In the genomic region with DNA sequence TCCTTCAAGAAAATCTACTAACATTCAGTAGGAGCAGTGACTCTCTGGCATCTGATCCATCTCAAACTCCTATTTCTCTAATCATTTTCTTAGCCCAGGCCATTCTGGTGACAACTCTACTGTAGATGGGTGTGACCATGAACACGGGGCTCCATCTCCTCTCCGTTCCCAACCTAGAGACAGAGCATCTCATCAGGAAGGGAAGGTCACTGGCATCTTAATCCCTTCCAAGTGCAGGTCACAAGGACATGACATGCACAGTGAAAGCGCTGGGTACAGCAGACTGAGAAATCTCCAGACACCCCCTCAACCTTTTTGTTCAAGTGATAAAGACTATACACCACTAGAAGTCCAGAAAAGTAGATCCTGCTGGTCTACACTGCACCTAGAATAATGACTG, we compare ENCODE assay signal across 22 mouse cellular contexts. TPM values are rescaled to one million over a fixed set of nuclear protein-coding genes. Genes with fewer than 3 reads are reported as not detected.
DNase-seq lines count a peak whose midpoint lies in the region; ATAC-seq lines count a peak whose summit lies in the region.
"Had no signal": no experiment of that assay in that cellular context is flagged by ENCODE, and none has a peak within 500 bp of the region (broad histone marks: within the 10 kb centered on the region; RNA-seq: fewer than 3 reads in every experiment).

No protein-coding gene starts in this region.

- peak overlapping the region; percentile 53; the same call in 1 of the 2 replicates for H3K27ac ChIP-seq in heart, embryonic 10.5 days
- H3K27ac ChIP-seq: embryonic facial prominence, embryonic 13.5 days; forebrain, embryonic 13.5 days; stomach, embryonic 15.5 days had no signal

- no peaks in the 10 kb centered on the region for H3K36me3 ChIP-seq in heart, embryonic 10.5 days
- H3K36me3 ChIP-seq: stomach, embryonic 15.5 days had no signal

- DNase-seq in heart, embryonic 10.5 days (ENCODE audit: low spot score): no peak
- no peak for DNase-seq in heart, adult 9 months (ENCODE audit: low spot score in 2 of 2)
- DNase-seq in spleen, adult 12 weeks (ENCODE audit: low spot score): peak; percentile 40
- DNase-seq in spleen, adult 18-20 months: no peak
- peak; percentile 58 for DNase-seq in liver
- no peak for DNase-seq in urinary bladder, adult 18-20 months (ENCODE audit: low spot score in 2 of 2)
- no peak for DNase-seq in gastrocnemius, postnatal 4 days (ENCODE audit: low spot score in 2 of 2)
- DNase-seq: adrenal gland, postnatal 25 days; heart, adult 18-20 months; layer of hippocampus, postnatal 36 days; lung, adult 18-20 months; lung, postnatal 36 days; retina, postnatal 1 day; right cerebral cortex, postnatal 4 days; thymus, adult 2 months had no signal

- H3K9me3 ChIP-seq in heart, embryonic 10.5 days: no peaks in the 10 kb centered on the region
- H3K9me3 ChIP-seq: embryonic facial prominence, embryonic 13.5 days; forebrain, embryonic 13.5 days; stomach, embryonic 15.5 days had no signal

- 0 out of 2 replicates have a peak overlapping the region, but pooled peaks have one; percentile 82 for H3K4me3 ChIP-seq in heart, embryonic 10.5 days
- H3K4me3 ChIP-seq: embryonic facial prominence, embryonic 13.5 days; forebrain, embryonic 13.5 days had no signal

- no peaks in the 10 kb centered on the region for H3K27me3 ChIP-seq in heart, embryonic 10.5 days (ENCODE audit: insufficient read depth, poor library complexity, severe bottlenecking)
- H3K27me3 ChIP-seq: embryonic facial prominence, embryonic 13.5 days; forebrain, embryonic 13.5 days; Patski; stomach, embryonic 15.5 days had no signal

- ATAC-seq in megakaryocyte-erythroid progenitor cell, adult 5-6 weeks (replicated peaks; ENCODE audit: low FRiP score, low TSS enrichment, poor library complexity, severe bottlenecking): 0 out of 2 replicates have a peak, but pooled peaks have one; percentile 8
- ATAC-seq: activated CD4-positive, CD25-positive, alpha-beta regulatory T cell, adult 4 months; forebrain, embryonic 13.5 days; midbrain, embryonic 16.5 days; Patski had no signal

- H3K4me1 ChIP-seq in heart, embryonic 10.5 days: peaks cover 24% of the 10 kb centered on the region
- H3K4me1 ChIP-seq: stomach, embryonic 15.5 days had no signal

- WGBS in heart, embryonic 10.5 days: 80% methylated on average over 3 of the region's 3 CpGs

RNA-seq across cellular contexts. Expression of a gene that starts 1.4 kb away (rescaled TPM):
- polyA plus RNA-seq in heart, embryonic 10.5 days (2016; fragmentation: Nextera tagmentation; extraction: Ambion mirVana): 105 and 108 TPM in 2 replicates
- 46.7 and 61.9 TPM in 2 replicates for total RNA-seq in megakaryocyte-erythroid progenitor cell, adult 5-6 weeks (2014; fragmentation: Nextera tagmentation)
- 107 and 155 TPM in 2 replicates for total RNA-seq in megakaryocyte-erythroid progenitor cell, adult 5-6 weeks (2017)
- 10 to 100 TPM; 18.3 to 21.4 TPM for total RNA-seq in gastrocnemius, postnatal 4 days (2021)

Comparison
In these comparisons a context has a peak if more than half of its experiments do, and no peak if none do; other contexts are left out.
1. DNase-seq: peak in spleen, adult 12 weeks (single experiment) and liver (single experiment); none in heart, embryonic 10.5 days (single experiment), heart, adult 9 months (0 of 2), spleen, adult 18-20 months (0 of 2), urinary bladder, adult 18-20 months (0 of 2) and gastrocnemius, postnatal 4 days (0 of 2).